Mouse (Mus musculus): Measurements from ENCODE around the gene Agpat2. TPM values are rescaled to one million over a fixed set of nuclear protein-coding genes. Genes with fewer than 3 reads are reported as not detected.

Gene Agpat2
- 79.9 and 90.3 TPM in 2 replicates for polyA plus RNA-seq (2015; fragmentation: Nextera tagmentation; extraction: Ambion mirVana)

DNA sequence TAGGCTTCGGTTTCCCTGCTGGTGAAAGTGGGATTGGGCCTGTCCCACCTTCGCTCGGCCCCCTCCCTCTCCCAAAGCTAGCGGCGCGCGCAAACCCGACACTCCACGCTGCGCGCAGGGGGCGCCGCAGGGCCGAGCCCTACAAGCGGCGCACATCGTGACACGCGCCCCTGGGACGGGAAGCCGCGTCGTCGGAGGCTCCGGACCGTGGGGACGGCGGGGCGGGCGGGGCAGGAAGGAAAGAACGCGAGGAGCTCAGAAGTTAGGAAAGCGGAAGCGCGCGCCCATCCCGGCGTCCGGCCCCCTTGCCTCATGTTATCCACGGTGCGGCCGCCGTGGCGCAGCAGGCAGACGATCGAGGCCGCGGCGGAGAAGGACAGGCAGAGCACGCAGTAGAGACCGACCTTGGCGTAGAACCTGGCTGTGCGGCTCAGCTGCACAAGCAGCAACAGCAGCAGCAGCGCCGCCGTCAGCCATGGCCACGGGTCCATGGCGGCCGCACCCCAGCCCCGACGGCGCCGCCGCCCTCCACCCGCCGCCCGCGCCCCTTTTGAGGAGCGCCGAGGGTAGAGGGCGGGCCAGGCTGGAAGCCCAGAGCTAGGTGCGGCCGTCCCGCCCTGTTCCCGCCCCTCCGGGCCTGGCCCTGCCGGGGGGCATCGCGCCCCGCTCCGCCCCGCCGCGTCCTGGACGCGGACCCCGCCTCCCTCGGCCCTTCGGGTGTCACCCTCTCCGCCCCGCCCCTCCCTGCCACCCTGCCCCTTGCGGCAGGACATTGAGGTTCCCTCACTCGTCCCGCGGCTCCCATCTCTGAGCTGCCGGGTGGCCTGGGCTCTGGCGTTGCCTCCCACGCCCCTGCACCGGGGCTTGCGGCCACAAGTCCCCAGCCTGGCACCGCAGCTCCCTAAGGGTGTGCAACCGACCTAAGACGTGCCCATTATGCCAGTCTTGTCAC lies at the start of gene Agpat2:
Agpat2 (minus strand) TSS at position 698 of the 952 bp plus-strand sequence.
- no peaks in the 10 kb centered on the region for H3K9me3 ChIP-seq
- H3K36me3 ChIP-seq: no peaks in the 10 kb centered on the region
- H3K27me3 ChIP-seq (replicated peaks): no peaks in the 10 kb centered on the region
- peak within 1 kb of the TSS; percentile 86 for H3K9ac ChIP-seq
- H3K27ac ChIP-seq: peak within 1 kb of the TSS; percentile 91
- peak within 1 kb of the TSS; percentile 86 for H3K4me2 ChIP-seq (replicated peaks)
- under 1% methylated on average over 101 of the region's 103 CpGs for WGBS
- peak; percentile 91 for ATAC-seq
- H3K4me3 ChIP-seq (replicated peaks): peak within 1 kb of the TSS; percentile 73
- peaks cover 36% of the 10 kb centered on the region for H3K4me1 ChIP-seq (replicated peaks)

DNA sequence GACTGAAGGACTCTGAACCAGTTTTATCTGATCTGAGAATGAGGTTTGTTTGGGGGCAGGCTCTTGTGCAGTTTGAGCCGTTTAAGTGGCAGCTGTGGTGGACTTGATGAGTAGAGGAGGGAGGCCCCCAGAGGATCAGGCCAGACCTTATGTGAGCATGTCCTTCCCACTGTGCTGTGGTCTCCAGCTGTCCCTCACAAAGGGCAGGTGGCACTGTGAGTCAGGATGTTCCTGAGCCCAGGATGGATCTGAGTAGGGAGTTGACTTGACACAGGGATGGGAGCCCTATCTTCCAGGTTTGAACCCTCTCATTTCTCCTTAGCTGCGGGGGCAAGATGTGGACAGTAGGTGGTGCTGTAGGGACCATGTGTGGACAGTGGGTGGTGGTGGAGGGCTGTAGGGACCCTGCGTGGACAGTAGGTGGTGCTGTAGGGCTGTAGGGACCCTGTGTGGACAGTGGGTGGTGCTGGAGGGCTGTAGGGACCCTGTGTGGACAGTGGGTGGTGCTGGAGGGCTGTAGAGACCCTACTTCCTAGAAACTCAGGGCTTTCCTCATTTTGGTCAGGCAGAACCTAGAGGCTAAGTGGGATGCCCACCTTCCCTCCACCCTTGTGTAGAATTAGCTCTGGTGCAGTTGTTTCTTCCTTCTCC lies 42.6 kb upstream of the Agpat2 start:
- H3K36me3 ChIP-seq: no peaks in the 10 kb centered on the region
- peak; percentile 92 for ATAC-seq
- H3K9me3 ChIP-seq: no peaks in the 10 kb centered on the region
- no peaks in the 10 kb centered on the region for H3K27me3 ChIP-seq (replicated peaks)
- H3K4me2 ChIP-seq (replicated peaks): no peak overlapping the region
- no peak overlapping the region for H3K9ac ChIP-seq
- no peaks in the 10 kb centered on the region for H3K4me1 ChIP-seq (replicated peaks)
- 13% methylated on average over 3 of the region's 3 CpGs for WGBS
- H3K4me3 ChIP-seq (replicated peaks): no peak overlapping the region
- H3K27ac ChIP-seq: no peak overlapping the region

DNA sequence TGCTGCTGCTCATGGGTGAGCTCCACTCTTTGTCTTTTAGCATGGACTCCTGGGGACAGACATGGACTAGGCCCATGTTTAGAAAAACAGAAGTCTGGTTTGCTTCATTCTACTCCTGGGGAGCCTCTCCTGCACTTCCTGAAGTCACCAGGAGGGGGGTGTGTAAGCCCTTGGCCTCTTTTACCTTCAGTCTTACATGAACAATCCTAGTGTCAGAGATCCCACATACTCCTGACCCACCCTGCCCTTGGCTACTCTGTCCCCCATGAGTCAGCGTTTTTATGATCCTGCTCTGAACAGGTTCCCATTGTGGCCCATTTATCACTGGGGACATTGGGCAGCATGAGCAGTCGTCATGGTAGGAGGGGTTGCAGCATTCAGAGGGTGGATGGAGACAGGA lies 39.7 kb upstream of the Agpat2 start:
- no peaks in the 10 kb centered on the region for H3K9me3 ChIP-seq
- no peak overlapping the region for H3K9ac ChIP-seq
- peaks cover 6% of the 10 kb centered on the region; the same call in 1 of the 2 replicates for H3K4me1 ChIP-seq (replicated peaks)
- H3K4me2 ChIP-seq (replicated peaks): no peak overlapping the region
- H3K27me3 ChIP-seq (replicated peaks): no peaks in the 10 kb centered on the region
- 38% methylated on average over 2 of the region's 2 CpGs for WGBS
- H3K36me3 ChIP-seq: no peaks in the 10 kb centered on the region
- no peak overlapping the region for H3K4me3 ChIP-seq (replicated peaks)
- ATAC-seq: no peak
- H3K27ac ChIP-seq: no peak overlapping the region

DNA sequence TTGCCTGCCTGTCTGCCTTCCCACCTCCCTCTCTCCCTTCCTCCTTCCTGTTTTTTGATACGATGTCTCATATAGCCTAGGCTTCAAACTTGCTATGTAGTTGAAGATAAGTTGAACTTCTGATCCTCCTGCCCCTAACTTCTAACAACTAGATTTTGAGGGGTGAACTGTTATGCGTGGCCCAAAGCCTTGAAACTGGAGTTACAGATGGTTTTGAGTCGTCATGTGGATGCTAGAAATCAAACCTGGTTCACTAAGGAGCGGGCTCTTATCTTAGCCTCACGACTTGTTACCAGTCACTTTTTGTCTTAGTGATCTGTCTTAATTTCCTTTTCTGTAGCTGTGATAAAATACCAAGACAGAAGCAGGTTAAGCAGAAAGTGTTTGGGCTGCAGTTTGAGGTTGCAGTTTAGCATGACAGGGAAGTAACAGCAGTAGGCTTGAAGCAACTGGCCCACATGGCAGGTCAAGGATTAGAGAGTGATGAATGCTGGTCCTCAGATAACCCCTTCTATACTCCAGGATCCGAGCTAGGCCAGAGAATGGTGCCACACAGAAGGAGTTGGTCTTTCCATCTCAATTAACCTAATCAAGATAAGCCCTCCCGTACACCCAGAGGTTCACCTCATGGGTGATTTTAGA lies 36.9 kb upstream of the Agpat2 start:
- Histone ChIP-seq H3K9ac (0 out of 2 replicates have a peak overlapping the region, but pooled peaks have one; percentile 87), H3K4me1 (replicated peaks) (peaks cover 23% of the 10 kb centered on the region), H3K36me3 (peaks cover 13% of the 10 kb centered on the region), H3K9me3 (no peaks in the 10 kb centered on the region), H3K4me3 (replicated peaks) (no peak overlapping the region), H3K4me2 (replicated peaks) (no peak overlapping the region), H3K27ac (no peak overlapping the region), H3K27me3 (replicated peaks) (no peaks in the 10 kb centered on the region)
- no peak for ATAC-seq
- 76% methylated on average over 7 of the region's 7 CpGs for WGBS

DNA sequence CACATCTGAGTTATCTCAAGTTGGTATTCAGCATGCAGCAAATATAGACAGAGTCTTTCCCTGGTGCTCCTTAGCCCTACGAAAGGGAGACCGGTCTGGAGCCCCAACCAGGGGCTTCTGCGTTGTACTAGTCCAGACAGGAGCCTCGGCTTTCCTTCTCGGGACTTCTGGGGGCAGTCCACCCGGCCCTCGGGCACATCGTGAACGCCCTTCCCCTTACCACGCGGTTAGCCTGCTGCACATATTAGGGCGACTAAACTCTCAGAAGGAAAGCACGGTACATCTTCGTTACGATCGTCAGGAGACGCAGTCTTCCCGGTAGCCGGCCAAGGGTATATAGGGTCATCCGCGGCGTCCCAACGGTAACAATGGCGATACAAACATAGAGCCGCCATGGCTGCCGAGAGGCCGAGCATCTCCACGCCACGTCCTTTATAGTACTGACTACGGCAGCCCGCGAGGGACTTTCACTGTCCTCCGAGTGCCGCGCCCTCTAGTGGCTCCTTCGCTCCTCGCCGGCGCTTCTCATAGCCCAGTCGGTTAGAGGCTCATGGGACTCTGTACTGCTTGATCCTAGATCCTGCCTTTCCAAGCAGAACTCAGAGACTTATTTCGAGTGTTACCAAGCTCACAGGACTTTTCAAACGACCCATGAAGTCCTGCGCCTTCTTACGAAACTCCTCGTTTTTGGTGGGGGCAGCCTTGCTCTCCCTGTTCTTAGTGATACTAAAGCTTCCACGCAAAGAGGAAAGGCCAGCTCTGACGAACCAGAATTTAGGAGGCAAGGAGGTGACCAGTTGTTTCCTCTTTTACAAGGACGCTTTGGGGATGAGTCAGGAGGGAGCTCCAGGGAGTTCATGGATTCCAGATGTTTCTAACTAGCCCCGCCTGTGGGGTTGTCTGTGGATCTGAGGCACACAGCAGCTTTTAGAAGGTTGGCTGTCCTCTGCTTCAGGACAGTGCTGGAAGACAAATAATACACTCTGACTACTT lies 35.9 kb upstream of the Agpat2 start:
- Histone ChIP-seq H3K4me1 (replicated peaks) (peaks cover 25% of the 10 kb centered on the region), H3K27ac (peak overlapping the region; percentile 77), H3K4me3 (replicated peaks) (peak overlapping the region; percentile 74), H3K27me3 (replicated peaks) (no peaks in the 10 kb centered on the region), H3K9me3 (no peaks in the 10 kb centered on the region), H3K4me2 (replicated peaks) (peak overlapping the region; percentile 79), H3K36me3 (peaks cover 23% of the 10 kb centered on the region), H3K9ac (peak overlapping the region; percentile 87)
- peak; percentile 77 for ATAC-seq
- 4% methylated on average over 49 of the region's 49 CpGs for WGBS

DNA sequence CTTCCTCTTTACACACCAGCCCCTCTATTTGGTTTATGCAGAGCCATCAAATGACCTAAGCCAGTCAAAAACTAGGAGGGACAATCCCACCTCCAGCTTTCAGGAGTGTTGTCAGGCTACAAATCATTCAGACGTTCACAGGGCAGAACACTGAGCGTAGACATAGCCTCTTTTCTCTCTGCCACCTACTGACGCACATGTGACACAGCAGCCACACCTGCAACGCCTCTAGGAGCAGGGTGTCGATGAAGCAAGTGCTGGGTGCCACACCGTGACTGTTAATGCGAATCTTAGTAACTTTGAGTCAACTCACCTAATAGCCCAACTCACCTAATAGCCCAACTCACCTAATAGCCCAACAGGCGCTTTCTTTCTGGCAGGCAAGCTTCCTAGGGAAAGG lies 34.9 kb upstream of the Agpat2 start:
- no peaks in the 10 kb centered on the region for H3K27me3 ChIP-seq (replicated peaks)
- 3% methylated on average over 8 of the region's 8 CpGs for WGBS
- peaks cover 30% of the 10 kb centered on the region for H3K36me3 ChIP-seq
- H3K27ac ChIP-seq: no peak overlapping the region
- H3K9ac ChIP-seq: peak overlapping the region; percentile 87
- peaks cover 25% of the 10 kb centered on the region for H3K4me1 ChIP-seq (replicated peaks)
- peak; percentile 65 for ATAC-seq
- peak overlapping the region; percentile 74 for H3K4me3 ChIP-seq (replicated peaks)
- H3K4me2 ChIP-seq (replicated peaks): peak overlapping the region; percentile 79
- H3K9me3 ChIP-seq: no peaks in the 10 kb centered on the region

DNA sequence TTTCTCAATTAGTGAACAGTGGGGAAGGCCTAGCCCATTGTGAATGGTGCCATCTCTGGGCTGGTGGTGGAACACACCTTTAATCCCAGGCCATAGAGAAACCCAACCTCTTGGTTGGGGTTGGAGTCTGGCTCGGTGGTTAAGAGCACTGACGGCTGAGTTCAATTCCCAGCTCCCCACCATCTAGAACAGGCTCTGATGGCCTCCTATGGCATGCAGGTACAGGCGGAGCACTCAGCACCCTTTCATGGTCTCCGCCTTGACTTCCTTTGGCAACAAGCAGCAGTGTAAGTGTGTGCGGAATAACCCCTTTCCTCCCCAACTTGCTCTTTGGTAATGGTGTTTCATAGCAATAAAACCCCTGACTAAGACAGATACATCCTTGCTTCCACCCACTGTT lies 34.4 kb upstream of the Agpat2 start:
- Histone ChIP-seq H3K9me3 (no peaks in the 10 kb centered on the region), H3K4me2 (replicated peaks) (peak overlapping the region; percentile 79), H3K36me3 (peaks cover 30% of the 10 kb centered on the region), H3K4me3 (replicated peaks) (peak overlapping the region; percentile 74), H3K27ac (no peak overlapping the region), H3K27me3 (replicated peaks) (no peaks in the 10 kb centered on the region), H3K9ac (peak overlapping the region; percentile 87), H3K4me1 (replicated peaks) (peaks cover 28% of the 10 kb centered on the region)
- 66% methylated on average over 5 of the region's 5 CpGs for WGBS
- ATAC-seq: no peak

DNA sequence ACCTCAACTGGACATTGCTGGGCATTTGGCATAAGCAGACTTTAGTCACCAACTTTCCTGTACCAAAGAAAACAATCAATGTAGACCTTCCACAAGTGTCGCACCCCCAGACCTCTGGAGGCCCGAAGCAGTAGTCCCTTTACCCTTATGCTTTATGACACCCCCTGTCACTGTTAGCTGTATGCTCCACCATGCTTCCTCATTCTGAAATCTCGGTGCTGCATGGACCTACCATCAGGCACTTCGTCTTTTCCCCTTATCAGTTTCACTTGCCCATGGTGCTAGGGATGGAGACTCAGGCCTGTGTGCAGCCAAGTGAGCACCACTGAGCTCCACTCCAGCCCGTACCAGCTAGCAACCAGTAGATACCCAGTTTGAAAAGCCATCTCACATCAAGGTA lies 33.8 kb upstream of the Agpat2 start:
- Histone ChIP-seq H3K36me3 (peaks cover 30% of the 10 kb centered on the region), H3K27me3 (replicated peaks) (no peaks in the 10 kb centered on the region), H3K4me3 (replicated peaks) (peak overlapping the region; percentile 74), H3K9me3 (no peaks in the 10 kb centered on the region), H3K4me2 (replicated peaks) (peak overlapping the region; percentile 79), H3K4me1 (replicated peaks) (peaks cover 28% of the 10 kb centered on the region), H3K9ac (peak overlapping the region; percentile 87), H3K27ac (no peak overlapping the region)
- WGBS: 79% methylated on average over 5 of the region's 5 CpGs
- ATAC-seq: no peak

DNA sequence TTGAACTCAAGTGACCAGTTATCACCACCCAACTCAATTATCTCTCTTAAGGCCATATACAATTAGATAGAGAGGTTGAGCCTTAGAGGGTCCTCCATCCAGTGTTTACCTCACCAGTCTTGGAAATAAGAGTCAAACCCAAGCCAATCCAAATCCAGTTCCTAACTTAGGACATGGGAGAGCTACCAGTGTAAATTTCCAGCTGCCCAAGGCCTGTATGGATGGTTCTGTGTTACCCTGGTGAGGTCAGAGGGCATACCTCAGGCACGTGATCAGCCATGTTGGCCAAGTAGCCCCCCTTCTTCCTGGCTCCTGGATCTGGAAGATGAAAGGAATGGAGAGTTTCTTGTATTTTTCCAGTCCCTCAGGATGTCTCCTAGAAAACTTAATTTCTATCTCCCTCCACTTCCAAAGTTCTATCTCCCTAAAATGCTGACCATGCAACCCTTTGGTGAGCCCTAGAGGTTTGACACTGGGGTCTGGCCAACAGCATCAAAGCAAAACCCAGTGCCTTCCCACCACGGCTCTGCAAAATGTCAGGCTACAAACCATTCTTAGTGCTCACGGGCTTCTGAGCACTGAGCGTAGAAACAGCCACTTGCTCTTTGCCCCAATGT lies 33.2 kb upstream of the Agpat2 start:
- Histone ChIP-seq H3K27ac (no peak overlapping the region), H3K36me3 (peaks cover 30% of the 10 kb centered on the region), H3K4me2 (replicated peaks) (peak overlapping the region; percentile 79; the same call in 1 of the 2 replicates), H3K9ac (peak overlapping the region; percentile 87; the same call in 1 of the 2 replicates), H3K4me1 (replicated peaks) (peaks cover 28% of the 10 kb centered on the region), H3K27me3 (replicated peaks) (no peaks in the 10 kb centered on the region), H3K4me3 (replicated peaks) (0 out of 2 replicates have a peak overlapping the region, but pooled peaks have one; percentile 74), H3K9me3 (no peaks in the 10 kb centered on the region)
- ATAC-seq: no peak
- 72% methylated on average over 4 of the region's 4 CpGs for WGBS

DNA sequence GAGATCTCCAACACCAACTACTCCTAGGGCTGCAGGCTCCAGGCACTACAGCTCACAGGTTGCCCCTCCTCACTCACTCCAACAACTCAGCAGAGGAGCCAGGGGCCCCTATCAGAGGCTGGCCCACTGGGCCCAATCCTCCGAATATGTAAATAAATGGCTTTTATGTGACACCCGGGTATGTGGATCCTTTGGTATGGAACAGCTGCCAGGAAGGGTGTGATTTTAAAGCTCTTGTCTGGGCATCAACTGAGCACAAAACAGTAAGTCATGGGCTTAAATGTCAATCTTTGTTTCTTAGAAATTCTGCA lies 32.1 kb upstream of the Agpat2 start:
- H3K4me3 ChIP-seq (replicated peaks): no peak overlapping the region
- peaks cover 30% of the 10 kb centered on the region for H3K36me3 ChIP-seq
- H3K9ac ChIP-seq: no peak overlapping the region
- no peak overlapping the region for H3K4me2 ChIP-seq (replicated peaks)
- ATAC-seq: no peak
- 43% methylated on average over 2 of the region's 2 CpGs for WGBS
- H3K27ac ChIP-seq: no peak overlapping the region
- no peaks in the 10 kb centered on the region for H3K9me3 ChIP-seq
- H3K27me3 ChIP-seq (replicated peaks): no peaks in the 10 kb centered on the region
- H3K4me1 ChIP-seq (replicated peaks): peaks cover 28% of the 10 kb centered on the region
